Mouse (Mus musculus) heart, embryonic 14.5 days (tissue): ENCODE results near the gene Sh3gl3. TPM values are rescaled to one million over a fixed set of nuclear protein-coding genes. Genes with fewer than 3 reads are reported as not detected.

ENCODE experiments used
- ATAC-seq: fragments of 200-750 bp; cut with Nextera tagmentation; 2 replicates; pipeline ENCODE4 v1.8.0; 2017; ENCODE audit warnings: low read depth, moderate TSS enrichment; ENCODE audit not compliant: insufficient number of reproducible peaks, insufficient read depth, low FRiP score
- H3K27ac ChIP-seq, 2 experiments: fragments of 200-500 bp in 1 of 2; fragments of 300-500 bp in 1 of 2; sonication (generic) in 1 of 2; replicated peaks in 1 of 2; 2 replicates each; pipeline ENCODE4 v1.5.1; 2012 to 2014; ENCODE audit warnings: low read depth in 2 of 2, low read length in 2 of 2, control low read depth in 1 of 2, mild to moderate bottlenecking in 1 of 2, mixed read lengths in 1 of 2; ENCODE audit not compliant: control insufficient read depth in 1 of 2, insufficient read depth in 1 of 2
- H3K27me3 ChIP-seq: fragments of 300-500 bp; sonication (generic); 2 replicates; pipeline ENCODE4 v1.6.1; 2014; ENCODE audit warnings: mild to moderate bottlenecking, low read length, control low read depth; ENCODE audit not compliant: control insufficient read depth, insufficient read depth
- H3K36me3 ChIP-seq: fragments of 300-500 bp; sonication (generic); 2 replicates; pipeline ENCODE4 v1.6.1; 2014; ENCODE audit warnings: mild to moderate bottlenecking, control low read depth, low read length, mixed read lengths; ENCODE audit not compliant: control insufficient read depth, insufficient read depth
- H3K4me1 ChIP-seq, 2 experiments: fragments of 200-500 bp in 1 of 2; fragments of 300-500 bp in 1 of 2; sonication (generic) in 1 of 2; 2 replicates each; pipeline ENCODE4 v1.6.1; 2012 to 2014; ENCODE audit warnings: low read length in 2 of 2, control low read depth in 1 of 2, mixed read lengths in 1 of 2; ENCODE audit not compliant: control insufficient read depth in 2 of 2, insufficient read depth in 2 of 2
- H3K4me2 ChIP-seq: fragments of 300-500 bp; sonication (generic); 2 replicates; pipeline ENCODE4 v1.6.1; 2014; ENCODE audit warnings: mild to moderate bottlenecking, low read length
- H3K4me3 ChIP-seq, 2 experiments: fragments of 200-500 bp in 1 of 2; fragments of 300-500 bp in 1 of 2; sonication (generic) in 1 of 2; 2 replicates each; pipeline ENCODE4 v1.5.1; 2012 to 2014; ENCODE audit warnings: low read length in 2 of 2, mild to moderate bottlenecking in 2 of 2, control low read depth in 1 of 2, low read depth in 1 of 2, moderate library complexity in 1 of 2; ENCODE audit not compliant: control insufficient read depth in 1 of 2, insufficient read depth in 1 of 2
- H3K9ac ChIP-seq: fragments of 300-500 bp; sonication (generic); 2 replicates; pipeline ENCODE4 v1.6.1; 2014; ENCODE audit warnings: mild to moderate bottlenecking, low read length
- H3K9me3 ChIP-seq: fragments of 300-500 bp; sonication (generic); 2 replicates; pipeline ENCODE4 v1.6.1; 2016; ENCODE audit warnings: low read length, control low read depth; ENCODE audit not compliant: control insufficient read depth
- WGBS: fragments of 180-500 bp; shearing (Covaris S2); extraction: QIAGEN DNeasy Blood & Tissue Kit; methylation state at CpG from one replicate; pipeline ENCODE4 v1.1.7; 2014; 5-methylcytosine and 5-hydroxymethylcytosine counted together
- polyA plus RNA-seq: library from polyadenylated mRNA; unstranded; fragments of >200 nt; fragmentation: Nextera tagmentation; extraction: Ambion mirVana; gene quantifications from 2 replicates; pipeline ENCODE4 v1.2.1, GENCODE M21; 2014

The Sh3gl3 gene
- polyA plus RNA-seq, 1 experiment from 2014 or later: 7.5 TPM

- 67% methylated on average over 8 of the region's 9 CpGs for WGBS
- no peaks in the 10 kb centered on the region for H3K36me3 ChIP-seq
- H3K27me3 ChIP-seq: no peaks in the 10 kb centered on the region
- ATAC-seq: no peak
- H3K9ac ChIP-seq: no peak overlapping the region
- H3K4me1 ChIP-seq: peaks cover 0 to 7% of the 10 kb centered on the region in 2 experiments; a peak in 1 of 4 replicates
- no peak overlapping the region for H3K4me2 ChIP-seq
- no peak overlapping the region for H3K4me3 ChIP-seq
- no peak overlapping the region for H3K27ac ChIP-seq
- H3K9me3 ChIP-seq: no peaks in the 10 kb centered on the region
These were observed 61.8 kb downstream of the Sh3gl3 start for GRCm38 (mm10) chr7:82235486-82235885.

GRCm38 (mm10) chr7:82236152-82236898, 62.7 kb downstream of the Sh3gl3 start:
- no peak overlapping the region for H3K9ac ChIP-seq
- no peak overlapping the region for H3K4me3 ChIP-seq
- no peaks in the 10 kb centered on the region for H3K27me3 ChIP-seq
- no peaks in the 10 kb centered on the region for H3K9me3 ChIP-seq
- WGBS: 63% methylated on average over 11 of the region's 11 CpGs
- H3K36me3 ChIP-seq: no peaks in the 10 kb centered on the region
- H3K27ac ChIP-seq: peak overlapping the region; percentile 9 to 42; a peak in 1 of 4 replicates
- H3K4me2 ChIP-seq: no peak overlapping the region
- peak; percentile 46 for ATAC-seq
- peaks cover 0 to 7% of the 10 kb centered on the region in 2 experiments; a peak in 1 of 4 replicates for H3K4me1 ChIP-seq

- Histone ChIP-seq H3K9me3 (no peaks in the 10 kb centered on the region), H3K27me3 (no peaks in the 10 kb centered on the region), H3K4me2 (no peak overlapping the region), H3K4me3 (no peak overlapping the region), H3K9ac (no peak overlapping the region), H3K4me1 (peaks cover 0 to 7% of the 10 kb centered on the region in 2 experiments; a peak in 1 of 4 replicates), H3K36me3 (no peaks in the 10 kb centered on the region), H3K27ac (0 out of 4 replicates have a peak overlapping the region, but pooled peaks have one; percentile 9 to 42)
- 73% methylated on average over 4 of the region's 4 CpGs for WGBS
- ATAC-seq: 0 out of 2 replicates have a peak, but pooled peaks have one; percentile 10
These were observed 63.2 kb downstream of the Sh3gl3 start for GRCm38 (mm10) chr7:82236899-82237162.

GRCm38 (mm10) chr7:82240424-82241240, 67.0 kb downstream of the Sh3gl3 start:
- 51% methylated on average over 8 of the region's 8 CpGs for WGBS
- Histone ChIP-seq H3K4me2 (no peak overlapping the region), H3K4me1 (no peaks in the 10 kb centered on the region; a peak in 1 of 4 replicates), H3K9ac (no peak overlapping the region), H3K27ac (no peak overlapping the region), H3K4me3 (no peak overlapping the region), H3K27me3 (no peaks in the 10 kb centered on the region), H3K36me3 (no peaks in the 10 kb centered on the region), H3K9me3 (no peaks in the 10 kb centered on the region)
- ATAC-seq: no peak

- 66% methylated on average over 3 of the region's 3 CpGs for WGBS
- Histone ChIP-seq H3K9me3 (no peaks in the 10 kb centered on the region), H3K9ac (no peak overlapping the region), H3K27ac (no peak overlapping the region), H3K4me1 (no peaks in the 10 kb centered on the region; a peak in 1 of 4 replicates), H3K36me3 (no peaks in the 10 kb centered on the region), H3K4me2 (no peak overlapping the region), H3K27me3 (no peaks in the 10 kb centered on the region), H3K4me3 (no peak overlapping the region)
- ATAC-seq: no peak
These were observed 71.1 kb downstream of the Sh3gl3 start for GRCm38 (mm10) chr7:82244701-82245100.

GRCm38 (mm10) chr7:82248953-82249695, 75.5 kb downstream of the Sh3gl3 start:
- Histone ChIP-seq H3K4me2 (no peak overlapping the region), H3K4me1 (no peaks in the 10 kb centered on the region), H3K36me3 (no peaks in the 10 kb centered on the region), H3K4me3 (no peak overlapping the region), H3K27me3 (no peaks in the 10 kb centered on the region), H3K27ac (no peak overlapping the region), H3K9ac (no peak overlapping the region), H3K9me3 (no peaks in the 10 kb centered on the region)
- ATAC-seq: no peak
- 73% methylated on average over 10 of the region's 10 CpGs for WGBS

- WGBS: 87% methylated on average over 1 of the region's 1 CpGs
- H3K27me3 ChIP-seq: no peaks in the 10 kb centered on the region
- no peak overlapping the region for H3K9ac ChIP-seq
- no peaks in the 10 kb centered on the region for H3K9me3 ChIP-seq
- H3K4me1 ChIP-seq: no peaks in the 10 kb centered on the region
- no peaks in the 10 kb centered on the region for H3K36me3 ChIP-seq
- no peak overlapping the region for H3K27ac ChIP-seq
- ATAC-seq: peak; percentile 43; the same call in 1 of the 2 replicates
- no peak overlapping the region for H3K4me3 ChIP-seq
- H3K4me2 ChIP-seq: no peak overlapping the region
These were observed 79.7 kb downstream of the Sh3gl3 start for GRCm38 (mm10) chr7:82253309-82253708.
